Mouse (Mus musculus): ENCODE measurements around the gene Olfr105-ps. TPM values are rescaled to one million over a fixed set of nuclear protein-coding genes. Genes with fewer than 3 reads are reported as not detected.

The Olfr105-ps gene
- total RNA-seq (2021): not detected
- long read RNA-seq, experiment 1: 0 reads
- long read RNA-seq, experiment 2: 0 reads

GRCm38 (mm10) chr17:37378733-37379132 is at the start of gene Olfr105-ps:
Olfr105-ps (plus strand) TSS chr17:37379033.
- DNase-seq (ENCODE audit: low spot score in 2 of 2): no peak
- intact Hi-C loops (cut with DNase I): no loop called here

GRCm38 (mm10) chr17:37339598-37339997 is 39.2 kb upstream of the Olfr105-ps start, which contains the start of gene Olfr103:
Olfr103 (minus strand) TSS chr17:37339698.
- intact Hi-C loops (cut with DNase I): no loop called here
- DNase-seq (ENCODE audit: low spot score in 2 of 2): no peak

- intact Hi-C loops (cut with DNase I): no loop called here
- no peak for DNase-seq (ENCODE audit: low spot score in 2 of 2)
These were observed 19.6 kb upstream of the Olfr105-ps start, which contains the start of gene Olfr104-ps for GRCm38 (mm10) chr17:37359282-37359681. Olfr104-ps (plus strand) TSS chr17:37359582.

- intact Hi-C loops (cut with DNase I): no loop called here
- no peak for DNase-seq (ENCODE audit: low spot score in 2 of 2)
These were observed 11.3 kb downstream of the Olfr105-ps start, which contains the start of gene Olfr106-ps for GRCm38 (mm10) chr17:37390093-37390492. Olfr106-ps (plus strand) TSS chr17:37390393.

- no peak for DNase-seq (ENCODE audit: low spot score in 2 of 2)
- intact Hi-C loops (cut with DNase I): no loop called here
These were observed 20.1 kb downstream of the Olfr105-ps start, which contains the start of gene Olfr107 for GRCm38 (mm10) chr17:37398926-37399325. Olfr107 (plus strand) TSS chr17:37399226.

- no peak for DNase-seq (ENCODE audit: low spot score in 2 of 2)
- intact Hi-C loops (cut with DNase I): no loop called here
These were observed 34.5 kb downstream of the Olfr105-ps start for GRCm38 (mm10) chr17:37413380-37413779.

Other genes with a start within 250 kb of the Olfr105-ps start
- gene Olfr93, start 217.5 kb upstream of the Olfr105-ps start, total RNA-seq (2021): not detected
- not detected for gene Ubd, start 185.1 kb upstream of the Olfr105-ps start, total RNA-seq (2021)
- not detected for gene Olfr94, start 178.0 kb upstream of the Olfr105-ps start, total RNA-seq (2021)
- not detected for gene Olfr95, start 165.9 kb upstream of the Olfr105-ps start, total RNA-seq (2021)
- gene Olfr96, start 158.9 kb upstream of the Olfr105-ps start, total RNA-seq (2021): not detected
- gene Olfr97, start 141.7 kb upstream of the Olfr105-ps start, total RNA-seq (2021): not detected
- gene Olfr98, start 115.3 kb upstream of the Olfr105-ps start, total RNA-seq (2021): not detected
- 1 to 10 TPM; 2.7 to 4.1 TPM for gene H2-M3, start 108.8 kb upstream of the Olfr105-ps start, total RNA-seq (2021)
- gene Olfr99, start 95.6 kb upstream of the Olfr105-ps start, total RNA-seq (2021): not detected
- not detected for gene Olfr101, start 74.7 kb upstream of the Olfr105-ps start, total RNA-seq (2021)
- not detected for gene Olfr102, start 62.0 kb upstream of the Olfr105-ps start, total RNA-seq (2021)
- gene Olfr103, start 39.3 kb upstream of the Olfr105-ps start, total RNA-seq (2021): not detected
- gene Olfr104-ps, start 19.5 kb upstream of the Olfr105-ps start, total RNA-seq (2021): not detected
- not detected for gene Olfr106-ps, start 11.4 kb downstream of the Olfr105-ps start, total RNA-seq (2021)
- not detected for gene Olfr107, start 20.2 kb downstream of the Olfr105-ps start, total RNA-seq (2021)
- not detected for gene Olfr108, start 66.4 kb downstream of the Olfr105-ps start, total RNA-seq (2021)
- not detected for gene Olfr109, start 79.9 kb downstream of the Olfr105-ps start, total RNA-seq (2021)
- gene H2-M2, start 104.5 kb downstream of the Olfr105-ps start, total RNA-seq (2021): not detected
- gene Olfr110, start 113.4 kb downstream of the Olfr105-ps start, total RNA-seq (2021): not detected
- gene Olfr111, start 129.0 kb downstream of the Olfr105-ps start, total RNA-seq (2021): not detected
- not detected for gene Olfr112, start 190.4 kb downstream of the Olfr105-ps start, total RNA-seq (2021)
- not detected for gene Olfr113, start 198.6 kb downstream of the Olfr105-ps start, total RNA-seq (2021)
- not detected for gene Olfr114, start 213.7 kb downstream of the Olfr105-ps start, total RNA-seq (2021)
- not detected for gene Olfr115, start 248.1 kb downstream of the Olfr105-ps start, total RNA-seq (2021)
- gene Olfr116, start 248.2 kb downstream of the Olfr105-ps start, total RNA-seq (2021): not detected

All from left cerebral cortex, postnatal 14 days (tissue).